In the genomic region with DNA sequence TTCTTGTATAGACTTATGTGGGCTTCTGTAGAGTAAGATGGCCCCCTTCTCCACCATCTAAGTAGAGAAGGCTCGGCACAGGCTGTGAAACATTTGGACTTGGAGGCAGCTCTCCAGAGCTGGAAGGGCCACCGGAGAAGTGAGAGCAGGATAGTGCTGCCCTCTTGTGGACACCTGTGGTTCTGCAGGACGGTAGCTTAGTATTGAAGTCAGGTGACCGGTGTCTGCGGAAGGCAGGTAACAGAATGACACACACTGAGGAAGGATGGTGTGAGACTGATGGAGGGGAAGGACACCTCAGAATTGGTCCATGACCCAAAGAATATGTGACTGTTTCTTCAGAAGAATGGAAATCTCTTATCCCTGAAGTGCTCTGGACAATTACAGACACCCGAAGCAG, we compare ENCODE assay signal across 9 mouse cellular contexts. TPM values are rescaled to one million over a fixed set of nuclear protein-coding genes. Genes with fewer than 3 reads are reported as not detected.
DNase-seq lines count a peak whose midpoint lies in the region; ATAC-seq and TF ChIP-seq lines count a peak whose summit lies in the region.
"Had no signal": no experiment of that assay in that cellular context is flagged by ENCODE, and none has a peak within 500 bp of the region (broad histone marks: within the 10 kb centered on the region; RNA-seq: fewer than 3 reads in every experiment).

No protein-coding gene starts in this region.

- no peaks in the 10 kb centered on the region for H3K4me1 ChIP-seq in forebrain, postnatal 0 days (ENCODE audit: insufficient read depth)
- no peaks in the 10 kb centered on the region for H3K4me1 ChIP-seq in forebrain, embryonic 12.5 days
- no peaks in the 10 kb centered on the region for H3K4me1 ChIP-seq in kidney, postnatal 0 days (replicated peaks; ENCODE audit: insufficient read depth, low read length)

- no peaks in the 10 kb centered on the region for H3K36me3 ChIP-seq in forebrain, postnatal 0 days (ENCODE audit: insufficient read depth)
- no peaks in the 10 kb centered on the region for H3K36me3 ChIP-seq in forebrain, embryonic 12.5 days (replicated peaks)
- no peaks in the 10 kb centered on the region for H3K36me3 ChIP-seq in kidney, postnatal 0 days (ENCODE audit: insufficient read depth, low read length)

- H3K4me2 ChIP-seq in forebrain, postnatal 0 days (ENCODE audit: low read depth), result no peak overlapping the region
- no peak overlapping the region for H3K4me2 ChIP-seq in forebrain, embryonic 12.5 days
- H3K4me2 ChIP-seq in kidney, postnatal 0 days (ENCODE audit: low read length), result no peak overlapping the region

- H3K4me3 ChIP-seq in forebrain, postnatal 0 days (ENCODE audit: low read depth, low read length), result no peak overlapping the region
- no peak overlapping the region for H3K4me3 ChIP-seq in forebrain, embryonic 12.5 days (replicated peaks)
- H3K4me3 ChIP-seq in kidney, postnatal 0 days (replicated peaks; ENCODE audit: low read depth, low read length), result no peak overlapping the region

- no peaks in the 10 kb centered on the region for H3K9me3 ChIP-seq in forebrain, postnatal 0 days (ENCODE audit: low read length)
- no peaks in the 10 kb centered on the region for H3K9me3 ChIP-seq in forebrain, embryonic 12.5 days
- H3K9me3 ChIP-seq in kidney, postnatal 0 days (replicated peaks; ENCODE audit: low read length), result no peaks in the 10 kb centered on the region

- peak; percentile 79 for TF ChIP-seq CTCF in forebrain, postnatal 0 days (IDR thresholded peaks at IDR 0.05; ENCODE audit: low read depth)
- peak; percentile 89 for TF ChIP-seq CTCF in kidney, postnatal 0 days (IDR thresholded peaks at IDR 0.05; ENCODE audit: low read depth)

- peaks cover 14% of the 10 kb centered on the region; the same call in 1 of the 2 replicates for H3K27me3 ChIP-seq in forebrain, postnatal 0 days (ENCODE audit: insufficient read depth, low read length)
- H3K27me3 ChIP-seq in forebrain, embryonic 12.5 days, result peaks cover 56% of the 10 kb centered on the region
- H3K27me3 ChIP-seq in kidney, postnatal 0 days (ENCODE audit: insufficient read depth, low read length), result peaks cover 19% of the 10 kb centered on the region

- H3K9ac ChIP-seq in forebrain, postnatal 0 days, result no peak overlapping the region
- no peak overlapping the region for H3K9ac ChIP-seq in forebrain, embryonic 12.5 days
- H3K9ac ChIP-seq in kidney, postnatal 0 days (ENCODE audit: low read depth, low read length), result no peak overlapping the region

- no peak for ATAC-seq in forebrain, postnatal 0 days
- ATAC-seq in forebrain, embryonic 12.5 days (ENCODE audit: low FRiP score), result no peak
- no peak for ATAC-seq in kidney, postnatal 0 days (replicated peaks; ENCODE audit: low FRiP score, low read depth)

- no peak overlapping the region for H3K27ac ChIP-seq in forebrain, postnatal 0 days (ENCODE audit: low read depth, low read length)
- no peak overlapping the region for H3K27ac ChIP-seq in forebrain, embryonic 12.5 days
- no peak overlapping the region for H3K27ac ChIP-seq in kidney, postnatal 0 days

- DNase-seq in forebrain, postnatal 0 days, result peak; percentile 60
- DNase-seq in 3T3-L1 (ENCODE audit: low read depth, low spot score), result peak; percentile 46
- peak; percentile 52 for DNase-seq in adrenal gland, postnatal 25 days
- DNase-seq in embryo, embryonic 9.5 days (ENCODE audit: extremely low spot score), result peak; percentile 56
- DNase-seq in kidney, postnatal 0 days (ENCODE audit: low spot score), result peak; percentile 60
- DNase-seq in lung, postnatal 36 days, result peak; percentile 76
- DNase-seq in telencephalon, adult 2 months (ENCODE audit: low read depth, low spot score), result peak; percentile 26

- 33% methylated on average over 6 of the region's 6 CpGs for WGBS in forebrain, postnatal 0 days
- 33% methylated on average over 6 of the region's 6 CpGs for WGBS in forebrain, embryonic 12.5 days
- WGBS in kidney, postnatal 0 days, result 31% methylated on average over 6 of the region's 6 CpGs

RNA-seq across cellular contexts. Expression of gene Lmx1a, which starts 19.2 kb away (rescaled TPM):
- 1.2 and 5.2 TPM in 2 replicates for total RNA-seq in forebrain, postnatal 0 days (2014; rRNA removed)
- polyA plus RNA-seq in forebrain, postnatal 0 days (2015; fragmentation: Nextera tagmentation; extraction: Ambion mirVana), result 0.54 and 1.5 TPM in 2 replicates
- polyA plus RNA-seq in forebrain, embryonic 12.5 days (2016; fragmentation: Nextera tagmentation; extraction: Ambion mirVana), result 7.0 and 7.7 TPM in 2 replicates
- total RNA-seq in adrenal gland, postnatal 25 days (2021), result not detected in 2 replicates
- polyA plus RNA-seq in kidney, postnatal 0 days (2015; fragmentation: Nextera tagmentation; extraction: Ambion mirVana), result 0.04 TPM in 1 of 2 replicates, not detected in the other
- total RNA-seq: neutrophil, adult 5-6 weeks had no signal

Comparison
In these comparisons a context has a peak if more than half of its experiments do, and no peak if none do; other contexts are left out.
1. DNase-seq: peak in every context shown above with its lines; median percentile 76 in lung, postnatal 36 days; 60 in forebrain, postnatal 0 days; 60 in kidney, postnatal 0 days; 56 in embryo, embryonic 9.5 days; 52 in adrenal gland, postnatal 25 days; 46 in 3T3-L1; 26 in telencephalon, adult 2 months.